Mouse (Mus musculus) cerebellum, adult 9-10 months (tissue): ENCODE results near the gene Gimap7.
A peak's percentile ranks its signal among the peaks of the same experiment; 100 is the strongest.

Source experiments
- DNase-seq: peaks from one replicate; pipeline ENCODE4 v3.0.0; 2022

Gene Gimap7

DNA sequence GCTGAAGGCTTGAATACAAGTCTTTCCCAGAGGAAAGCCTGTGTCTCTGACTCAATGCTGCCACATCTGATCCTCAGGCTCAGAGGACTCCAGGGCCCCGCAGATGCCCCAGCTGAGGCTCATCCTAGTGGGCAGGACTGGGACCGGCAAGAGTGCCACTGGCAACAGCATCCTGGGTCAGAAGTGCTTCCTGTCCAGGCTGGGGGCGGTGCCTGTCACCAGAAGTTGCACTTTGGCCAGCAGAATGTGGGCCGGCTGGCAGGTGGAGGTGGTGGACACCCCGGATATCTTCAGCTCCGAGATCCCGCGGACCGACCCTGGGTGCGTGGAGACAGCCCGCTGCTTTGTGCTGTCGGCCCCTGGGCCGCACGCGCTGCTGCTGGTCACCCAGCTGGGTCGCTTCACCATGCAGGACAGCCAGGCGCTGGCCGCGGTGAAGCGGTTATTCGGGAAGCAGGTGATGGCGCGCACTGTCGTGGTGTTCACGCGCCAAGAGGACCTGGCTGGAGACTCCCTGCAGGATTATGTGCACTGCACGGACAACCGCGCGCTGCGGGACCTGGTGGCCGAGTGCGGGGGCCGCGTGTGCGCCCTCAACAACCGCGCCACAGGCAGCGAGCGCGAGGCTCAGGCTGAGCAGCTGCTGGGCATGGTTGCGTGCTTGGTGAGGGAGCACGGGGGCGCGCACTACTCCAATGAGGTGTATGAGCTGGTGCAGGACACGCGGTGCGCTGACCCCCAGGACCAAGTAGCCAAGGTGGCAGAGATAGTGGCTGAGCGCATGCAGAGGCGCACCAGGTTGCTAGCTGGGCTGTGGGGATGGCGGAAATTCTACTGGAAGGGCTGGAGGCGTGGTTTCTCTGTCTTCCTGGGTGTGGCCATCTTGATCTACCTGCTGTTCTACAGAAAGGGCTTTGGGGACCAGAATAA, 24.3 kb downstream of the Gimap7 start:
- no peak for DNase-seq

DNA sequence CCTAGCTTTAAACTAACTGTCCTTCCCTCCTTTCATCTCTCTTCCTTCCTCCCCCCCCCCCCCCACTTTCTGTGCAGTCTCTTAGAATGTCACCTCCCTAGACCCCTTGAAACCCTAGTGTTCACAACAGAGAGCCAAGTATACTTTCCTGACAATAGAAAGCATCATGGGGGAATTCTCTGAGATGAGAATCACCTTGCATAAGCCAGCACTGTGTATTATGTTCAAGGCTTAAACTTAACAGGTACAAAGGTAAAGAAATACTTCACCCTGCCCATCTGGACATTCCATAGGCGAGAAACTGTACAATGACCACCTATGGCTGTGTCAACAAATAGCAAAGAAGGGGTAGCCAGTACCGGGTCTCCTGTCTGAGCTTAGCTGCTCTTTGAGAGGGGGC, 27.1 kb downstream of the Gimap7 start:
- no peak for DNase-seq

DNA sequence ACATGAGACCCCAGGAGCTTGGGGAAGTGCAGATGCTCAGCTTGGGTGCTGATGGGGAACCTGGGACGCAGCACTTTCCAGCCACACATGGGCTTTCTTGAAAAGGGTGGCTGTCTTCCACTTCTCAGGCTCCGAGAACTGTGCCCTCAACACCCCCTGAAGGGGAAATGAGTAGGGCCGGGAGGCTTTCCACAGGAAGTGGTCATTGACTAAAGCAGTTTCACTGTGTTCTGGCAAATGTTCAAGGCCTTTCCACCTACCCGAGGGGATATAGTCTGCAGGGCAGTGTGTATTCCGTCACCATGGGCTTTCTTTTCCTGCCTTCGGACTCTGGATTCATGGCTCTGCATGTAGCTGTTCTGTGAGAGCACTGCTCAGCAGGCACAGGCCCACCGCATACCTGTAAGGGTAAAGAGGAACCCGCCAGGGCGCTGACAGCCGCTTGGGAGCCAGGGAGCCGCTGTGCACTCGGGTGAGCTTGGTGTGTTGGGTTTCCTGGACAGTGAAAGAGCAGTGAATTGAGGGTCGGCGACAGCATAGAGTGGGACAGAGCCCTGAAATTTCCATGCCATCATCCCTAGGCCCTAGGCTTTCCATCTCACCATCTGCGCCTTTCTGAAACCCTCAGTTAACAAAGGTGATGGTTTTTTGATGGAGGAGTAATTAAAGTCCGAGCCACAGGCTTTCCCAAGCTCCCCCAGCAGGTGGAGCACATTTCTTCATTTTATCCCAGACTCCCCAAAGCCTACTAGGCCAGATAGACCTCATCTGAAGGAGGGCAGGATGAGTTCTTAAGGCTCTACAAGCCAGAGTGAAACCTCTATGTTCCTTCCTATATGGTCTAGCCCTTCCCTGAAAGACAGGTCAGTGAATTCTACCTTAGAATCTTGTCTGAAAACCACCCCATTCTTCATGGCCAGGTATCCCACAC, 27.8 kb downstream of the Gimap7 start, which contains the start of gene Gimap5:
TSS of gene Gimap5 (plus strand) at position 239 of the 931 bp plus-strand sequence.
- no peak for DNase-seq

DNA sequence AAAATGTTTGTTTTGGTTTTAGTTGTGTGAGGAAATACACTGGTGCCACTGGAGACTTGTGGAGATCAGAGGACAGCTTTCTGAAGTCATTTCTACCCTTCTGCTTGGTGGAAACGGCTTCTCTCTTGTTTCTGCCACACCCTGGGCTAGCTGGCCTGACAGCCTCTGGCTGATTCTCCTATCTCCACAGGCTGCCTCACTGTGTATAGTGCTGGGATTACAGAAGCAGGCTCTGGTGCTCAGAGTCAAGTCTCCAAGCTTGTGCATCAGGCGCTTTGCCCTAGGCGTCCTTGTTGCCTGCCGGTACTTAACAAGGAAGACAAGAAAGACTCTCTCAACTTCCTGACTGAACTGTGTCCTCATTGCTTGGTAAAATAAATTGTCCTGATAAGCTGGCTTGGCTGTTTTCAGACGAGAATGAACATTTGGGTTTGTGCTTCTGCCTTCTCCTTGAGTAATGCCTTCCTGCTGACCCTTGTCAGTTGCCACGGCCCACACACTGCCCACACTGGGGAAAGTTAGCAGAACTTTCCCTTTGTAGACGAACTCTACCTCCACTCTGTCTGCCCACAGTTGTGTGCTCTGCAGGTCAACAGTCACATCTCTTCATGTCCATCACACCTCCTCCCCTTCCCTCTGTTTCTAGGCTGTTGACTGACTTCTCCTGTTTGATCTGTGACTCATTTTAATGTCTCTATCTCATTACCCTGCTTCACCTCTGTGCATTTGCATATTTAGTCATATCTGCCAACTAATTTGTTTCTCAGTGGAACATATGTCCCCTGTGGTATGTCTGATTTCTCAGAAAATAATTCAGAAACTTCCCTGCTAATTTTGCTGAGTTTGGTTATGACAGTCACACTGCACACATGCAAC, 28.9 kb downstream of the Gimap7 start:
- no peak for DNase-seq

DNA sequence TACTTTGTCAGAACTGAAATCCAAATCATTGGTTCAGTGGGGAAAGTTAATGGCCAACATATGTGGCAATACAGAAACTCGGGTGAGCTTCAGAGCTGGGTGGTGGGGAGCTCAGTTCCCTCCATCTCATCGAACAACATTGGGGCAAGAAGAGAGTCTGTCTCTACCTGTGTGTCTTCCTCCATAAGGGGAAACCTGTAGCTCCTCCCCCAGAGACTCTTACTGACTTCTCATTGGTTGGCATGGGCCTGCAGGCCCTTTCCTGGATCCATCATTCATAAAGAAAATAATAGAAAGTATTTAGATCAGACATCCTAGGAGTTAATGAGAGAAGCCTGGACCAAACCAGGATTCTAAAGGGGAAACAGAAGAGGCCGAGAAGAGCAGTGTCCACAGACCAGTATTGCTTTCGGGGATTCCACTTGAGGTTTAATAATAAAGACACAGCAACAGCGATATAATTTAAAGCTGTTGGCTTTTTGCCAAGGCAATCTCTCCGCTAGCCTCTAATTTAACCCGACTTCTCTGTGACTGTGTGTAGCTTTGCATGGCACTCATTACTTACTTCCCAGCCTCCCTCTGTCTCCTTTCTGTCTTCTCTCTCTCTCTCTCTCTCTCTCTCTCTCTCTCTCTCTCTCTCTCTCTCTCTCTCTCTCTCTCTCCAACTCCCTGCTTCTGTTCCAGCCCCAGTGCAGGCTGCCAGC, 45.3 kb downstream of the Gimap7 start:
- no peak for DNase-seq

DNA sequence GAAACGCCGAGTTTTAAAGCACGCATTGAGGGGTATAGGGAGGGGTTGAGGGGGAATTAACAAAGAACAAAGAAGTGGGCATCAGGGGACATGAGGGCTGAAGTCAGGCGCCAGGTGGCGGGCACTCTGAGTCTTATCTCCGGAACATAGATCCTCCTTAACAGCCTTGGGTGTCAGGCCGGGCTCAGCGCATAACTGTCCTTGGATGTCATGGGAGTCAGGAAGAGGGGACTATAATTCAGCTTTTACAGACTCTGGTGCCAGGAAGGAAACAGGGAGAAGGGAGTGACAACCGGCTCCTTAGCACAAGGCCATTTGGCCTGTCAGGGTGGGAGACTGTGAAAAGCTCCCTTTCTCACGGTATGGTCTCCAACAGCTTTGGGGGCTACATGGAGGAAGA, 46.1 kb downstream of the Gimap7 start:
- no peak for DNase-seq

DNA sequence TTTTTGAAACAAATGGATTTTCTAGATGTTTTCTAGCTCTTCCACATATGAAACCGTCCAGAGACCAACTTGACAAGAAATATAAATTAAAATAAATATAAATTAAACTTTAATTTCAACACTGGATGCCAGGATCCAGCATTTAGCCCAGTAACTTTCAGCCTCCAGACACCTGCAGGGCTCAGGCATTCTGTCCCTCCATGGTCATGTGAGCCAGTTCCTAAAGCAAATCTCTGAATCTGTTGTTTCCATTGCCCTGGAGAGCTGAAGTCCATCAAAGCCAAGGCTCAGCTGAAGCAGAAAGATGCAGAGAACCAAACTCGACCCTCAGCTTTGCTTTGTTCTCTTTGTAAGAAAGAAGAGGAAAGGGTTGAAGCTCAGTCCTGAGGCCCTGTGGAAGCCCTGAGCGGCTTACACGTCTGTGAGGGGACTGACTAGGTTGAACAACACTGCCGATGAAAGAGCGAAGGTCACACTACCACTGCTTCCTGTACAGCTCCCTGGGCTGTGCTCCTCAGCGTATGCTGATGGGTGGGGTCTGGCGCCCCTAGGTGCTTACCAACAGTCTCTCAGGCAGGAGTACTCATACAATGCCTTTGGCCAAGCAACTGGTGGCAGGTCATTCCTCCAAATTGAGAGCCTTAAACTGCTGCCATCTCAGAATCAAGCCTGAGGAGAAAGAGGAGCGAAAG, 49.9 kb downstream of the Gimap7 start:
- no peak for DNase-seq

DNA sequence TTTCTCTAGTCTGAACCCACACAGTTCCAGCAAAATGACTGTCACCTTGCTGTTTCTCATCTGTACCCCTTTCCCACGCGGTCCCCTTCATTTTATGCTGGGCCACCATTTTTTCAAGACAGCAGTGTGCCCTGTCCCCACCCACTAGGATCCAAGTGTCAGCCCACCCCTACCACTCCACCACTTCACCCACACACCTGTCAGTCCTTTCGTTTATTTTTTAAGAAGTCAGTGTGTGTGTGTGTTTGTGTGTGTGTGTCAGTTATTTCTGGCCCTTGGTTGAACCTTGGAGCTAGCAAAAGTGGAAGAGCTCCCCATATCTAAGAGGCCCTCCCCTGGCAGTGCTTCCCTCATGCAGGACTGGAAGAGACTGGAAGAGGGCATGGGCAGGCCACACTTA, 50.5 kb downstream of the Gimap7 start:
- DNase-seq, result no peak

DNA sequence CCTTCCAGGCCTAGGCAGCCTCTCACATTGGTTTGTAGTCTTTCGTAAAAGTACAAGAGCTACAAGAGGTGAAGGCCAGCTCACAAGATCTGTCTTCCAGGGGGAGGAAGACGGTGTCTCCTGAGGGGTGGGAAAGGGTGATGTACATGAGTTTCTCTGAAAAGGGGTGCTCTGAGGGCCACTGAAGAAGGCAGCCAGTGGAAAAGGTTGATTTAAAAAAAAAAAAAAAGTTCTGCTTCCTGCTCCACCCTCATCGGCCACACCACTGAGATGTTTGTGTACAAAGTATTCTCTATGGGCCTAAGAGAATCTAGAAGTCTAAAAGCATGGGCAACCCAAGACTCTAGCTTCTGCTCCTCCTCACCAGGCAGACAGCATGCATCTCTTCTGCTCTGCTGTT, 52.3 kb downstream of the Gimap7 start, which contains the start of gene Gimap3:
TSS of gene Gimap3 (minus strand) at position 156 of the 400 bp plus-strand sequence.
- no peak for DNase-seq

DNA sequence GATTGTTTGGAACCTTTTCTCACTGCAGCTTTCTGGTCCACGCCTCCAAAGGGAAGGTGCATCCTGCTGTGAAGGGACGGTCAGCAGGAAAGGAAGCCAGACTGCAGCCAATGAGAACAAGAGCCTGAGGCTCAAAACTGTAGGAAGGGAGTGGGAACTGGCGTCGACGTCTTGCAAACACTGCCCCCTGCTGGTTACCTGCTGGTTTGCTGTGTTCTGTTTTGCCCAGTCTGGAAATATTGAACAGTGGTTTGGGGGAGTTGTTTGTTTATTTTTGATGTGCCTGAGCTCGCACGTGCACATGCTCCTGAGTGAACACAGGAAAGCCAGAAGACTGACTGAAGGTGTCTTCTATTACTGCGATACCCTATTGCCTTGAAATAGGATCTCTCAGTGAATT, 53.6 kb downstream of the Gimap7 start:
- DNase-seq, result peak; percentile 58
